Mouse (Mus musculus) CH12.LX (cell line): ENCODE measurements around the gene Vps18.

Source experiments
- CTCF ChIP-seq, 2 experiments: IDR thresholded peaks in 1 of 2; conservative IDR thresholded peaks in 1 of 2; 2 replicates each; pipeline ENCODE4 v1.5.1; 2011 to 2012; ENCODE audit warnings: low read depth in 2 of 2, low read length in 2 of 2, improper control_type of control experiment in 1 of 2, inconsistent platforms in 1 of 2, mild to moderate bottlenecking in 1 of 2, moderate library complexity in 1 of 2
- E2F4 ChIP-seq: IDR thresholded peaks from 2 replicates; pipeline ENCODE4 v1.6.1; 2011; ENCODE audit warnings: low read depth, low read length, improper control_type of control experiment; ENCODE audit not compliant: insufficient replicate concordance
- EP300 ChIP-seq: IDR thresholded peaks from 2 replicates; pipeline ENCODE4 v1.6.1; 2011; ENCODE audit warnings: low read length, improper control_type of control experiment
- GABPA ChIP-seq: IDR thresholded peaks from 2 replicates; pipeline ENCODE4 v1.6.1; 2012; ENCODE audit warnings: low read depth, low read length, improper control_type of control experiment, inconsistent platforms; ENCODE audit not compliant: insufficient replicate concordance
- IRF4 ChIP-seq: IDR thresholded peaks from 2 replicates; pipeline ENCODE4 v1.6.1; 2014; ENCODE audit warnings: low read depth, mild to moderate bottlenecking, inconsistent platforms, low read length, improper control_type of control experiment
- MAFK ChIP-seq: IDR thresholded peaks from 2 replicates; pipeline ENCODE4 v1.6.1; 2011; ENCODE audit warnings: low read length, improper control_type of control experiment; ENCODE audit not compliant: insufficient replicate concordance
- MEF2A ChIP-seq: IDR thresholded peaks from 2 replicates; pipeline ENCODE4 v1.6.1; 2014; ENCODE audit warnings: low read depth, mild to moderate bottlenecking, inconsistent platforms, low read length, improper control_type of control experiment, borderline replicate concordance
- NELFE ChIP-seq: IDR thresholded peaks from 2 replicates; pipeline ENCODE4 v1.6.1; 2011; ENCODE audit warnings: low read depth, low read length, improper control_type of control experiment
- POLR2A ChIP-seq: IDR thresholded peaks from 2 replicates; pipeline ENCODE4 v1.6.1; 2011; ENCODE audit warnings: low read depth, mild to moderate bottlenecking, improper control_type of control experiment, low read length
- USF1 ChIP-seq: IDR thresholded peaks from 2 replicates; pipeline ENCODE4 v1.6.1; 2014; ENCODE audit warnings: low read depth, mild to moderate bottlenecking, inconsistent platforms, low read length, improper control_type of control experiment
- ZKSCAN1 ChIP-seq: IDR thresholded peaks from 2 replicates; pipeline ENCODE4 v1.6.1; 2012; ENCODE audit warnings: low read depth, inconsistent platforms, low read length, improper control_type of control experiment, borderline replicate concordance

DNA sequence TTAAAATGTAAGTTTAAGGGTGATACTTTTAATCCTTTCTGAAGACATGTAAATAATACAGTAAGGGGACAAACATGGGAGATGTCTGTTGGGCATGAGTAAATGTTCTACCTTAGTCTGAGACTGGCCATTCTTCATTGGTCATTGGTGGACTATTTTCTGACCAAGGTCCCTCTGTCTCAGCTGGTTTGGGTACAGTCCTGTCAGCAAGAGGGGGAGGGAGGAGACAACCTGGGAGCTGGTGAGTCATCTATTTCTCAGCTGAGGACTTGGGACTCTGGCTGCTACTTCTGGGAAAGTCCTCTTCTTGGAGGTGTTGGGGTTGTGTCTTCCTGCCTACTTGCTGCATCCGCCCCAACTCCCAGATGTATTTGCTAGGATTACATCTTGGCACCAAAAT lies 14.4 kb upstream of the Vps18 start:
- no peak for TF ChIP-seq EP300
- no peak for TF ChIP-seq CTCF (conservative IDR thresholded peaks at IDR 0.05 in 1 of 2, IDR thresholded peaks at IDR 0.05 in 1 of 2; ENCODE audit: low read depth in 2 of 2, low read length in 2 of 2)
- no peak for TF ChIP-seq MAFK
- no peak for TF ChIP-seq E2F4
- no peak for TF ChIP-seq ZKSCAN1
- TF ChIP-seq MEF2A: no peak
- no peak for TF ChIP-seq POLR2A
- no peak for TF ChIP-seq GABPA
- TF ChIP-seq IRF4: peak; percentile 41; the same call in 1 of the 2 replicates
- TF ChIP-seq USF1: no peak
- TF ChIP-seq NELFE: no peak
